In the genomic region with DNA sequence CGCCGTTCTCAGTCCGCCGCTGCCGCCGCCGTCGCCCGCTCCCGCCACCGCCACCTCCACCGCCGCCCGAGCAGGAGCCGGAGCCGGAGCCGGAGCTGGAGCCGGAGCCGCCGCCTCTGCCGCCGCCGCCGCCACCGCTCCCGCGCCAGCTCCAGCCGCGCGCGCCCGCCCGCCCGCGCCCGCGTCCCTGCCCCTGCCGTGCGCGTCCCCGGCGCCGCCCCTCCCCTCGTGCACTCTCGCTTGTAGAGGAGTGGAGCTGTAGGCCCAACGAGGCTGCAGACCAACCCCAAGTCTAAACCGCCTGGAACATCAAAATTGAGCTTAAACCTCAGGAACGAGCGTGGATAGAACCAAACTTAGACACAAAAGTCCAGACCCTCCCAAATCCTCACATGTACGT, we compare ENCODE assay signal across 8 mouse cellular contexts. TPM values are rescaled to one million over a fixed set of nuclear protein-coding genes. Genes with fewer than 3 reads are reported as not detected.
DNase-seq lines count a peak whose midpoint lies in the region; ATAC-seq and TF ChIP-seq lines count a peak whose summit lies in the region.

A gene (minus strand): TSS at position 175 of the 400 bp plus-strand sequence.

- H3K4me1 ChIP-seq in hindbrain, embryonic 16.5 days (ENCODE audit: control insufficient read depth, insufficient read depth, low read depth, low read length): peaks cover 19% of the 10 kb centered on the region

- TF ChIP-seq CTCF in left cerebral cortex, adult 2 months (IDR thresholded peaks at IDR 0.05): no peak

- peak within 1 kb of the TSS; percentile 95 for H3K9ac ChIP-seq in hindbrain, embryonic 16.5 days (ENCODE audit: low read depth, low read length)

- ATAC-seq in hindbrain, embryonic 16.5 days: peak; percentile 66
- ATAC-seq in monocyte, adult 5-6 weeks (replicated peaks; ENCODE audit: insufficient number of reproducible peaks, low FRiP score, low TSS enrichment, poor library complexity, severe bottlenecking): no peak

- H3K9me3 ChIP-seq in hindbrain, embryonic 16.5 days (ENCODE audit: control insufficient read depth, low read length): no peaks in the 10 kb centered on the region

- WGBS in hindbrain, embryonic 16.5 days: 5% methylated on average over 7 of the region's 50 CpGs

- H3K4me2 ChIP-seq in hindbrain, embryonic 16.5 days (ENCODE audit: low read length): peak within 1 kb of the TSS; percentile 90

- DNase-seq in R1 (ENCODE audit: low read depth, low spot score): peak; percentile 75
- peak; percentile 60 for DNase-seq in cerebellum, adult 9-11 months
- peak; percentile 70 to 71 for DNase-seq in frontal cortex, postnatal 36 days (ENCODE audit: low spot score in 2 of 2)
- DNase-seq in left cerebral cortex, adult 2 months (ENCODE audit: extremely low spot score in 1 of 2, low spot score in 2 of 2): peak; percentile 80 to 85
- DNase-seq in lung, postnatal 25 days (ENCODE audit: low spot score): peak; percentile 72
- peak; percentile 54 to 76 for DNase-seq in right cerebral cortex, postnatal 36 days (ENCODE audit: low spot score in 2 of 2)

- H3K4me3 ChIP-seq in hindbrain, embryonic 16.5 days (ENCODE audit: low read length): peak within 1 kb of the TSS; percentile 82
- peak within 1 kb of the TSS; percentile 70 for H3K4me3 ChIP-seq in left cerebral cortex, adult 2 months

- H3K27me3 ChIP-seq in hindbrain, embryonic 16.5 days (replicated peaks; ENCODE audit: control insufficient read depth, insufficient read depth, low read length): no peaks in the 10 kb centered on the region

- intact Hi-C loops in left cerebral cortex, adult 2 months (cut with DNase I): loop anchor here (2.0 to 10.0 kb wide), 5 partner anchors 30 to 586 kb away; a partner anchor contains a TSS

- H3K36me3 ChIP-seq in hindbrain, embryonic 16.5 days (ENCODE audit: control insufficient read depth, insufficient read depth, low read length): no peaks in the 10 kb centered on the region

- peak within 1 kb of the TSS; percentile 91 for H3K27ac ChIP-seq in hindbrain, embryonic 16.5 days (ENCODE audit: low read depth, low read length)
- H3K27ac ChIP-seq in left cerebral cortex, adult 2 months: peak within 1 kb of the TSS; percentile 78

RNA-seq across cellular contexts. Expression of the gene that starts here (rescaled TPM):
- polyA plus RNA-seq in hindbrain, embryonic 16.5 days (2015; fragmentation: Nextera tagmentation; extraction: Ambion mirVana): 71.7 and 88.1 TPM in 2 replicates
- total RNA-seq in left cerebral cortex, adult 2 months (2021): 100 to 1,000 TPM; 118 to 119 TPM
- total RNA-seq in monocyte, adult 5-6 weeks (2017): not detected in 3 replicates

Comparison
In these comparisons a context has a peak if more than half of its experiments do, and no peak if none do; other contexts are left out.
1. RNA of the gene that starts here (total RNA-seq): 118 to 119 TPM in left cerebral cortex, adult 2 months; not detected in monocyte, adult 5-6 weeks; every median in the first group is over 100 times any median in the second.
2. Peak in every context shown above with its lines, with median percentiles within 50 percentile points of each other: DNase-seq.